In the genomic region with DNA sequence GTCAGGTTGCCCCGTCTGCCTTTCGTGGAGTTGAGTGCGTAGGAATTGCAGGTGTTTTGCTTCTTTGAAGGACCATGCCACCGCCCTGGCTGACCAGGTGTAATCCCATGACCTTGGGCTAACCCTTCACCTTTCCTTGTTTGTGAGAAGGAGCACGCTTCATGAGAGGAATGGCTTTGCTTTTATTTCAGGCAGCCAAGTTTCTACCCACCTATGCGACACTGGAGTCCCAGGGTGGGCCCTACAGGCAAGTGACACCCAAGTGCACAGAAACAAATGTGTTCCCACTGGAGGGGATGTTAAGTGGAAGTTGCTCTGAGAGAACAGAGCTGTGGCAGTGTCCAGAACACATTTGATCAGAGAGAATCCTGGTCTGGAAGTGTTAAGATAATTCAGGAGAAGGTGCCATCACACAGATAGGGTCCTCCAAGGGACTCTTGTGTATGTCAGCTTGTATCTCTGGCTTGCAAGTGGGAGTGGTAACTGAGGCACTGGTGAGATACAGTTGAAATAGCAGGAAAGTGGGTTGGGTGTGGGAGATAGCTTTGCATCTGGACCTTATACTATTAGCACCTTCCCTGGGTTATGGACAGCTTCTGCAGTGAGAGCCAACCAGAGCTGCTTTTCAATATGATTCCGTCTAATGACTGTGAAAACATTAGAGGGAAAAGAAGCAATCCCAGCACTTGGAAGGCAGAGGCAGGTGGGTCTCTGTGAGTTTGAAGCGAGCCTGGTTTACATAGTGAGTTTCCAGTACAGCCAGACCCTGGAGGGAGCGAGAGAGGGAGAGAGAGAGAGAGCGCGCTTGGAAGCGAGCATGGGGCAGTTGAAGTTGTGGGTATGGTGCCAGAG, we compare ENCODE assay signal across 1 mouse cellular context.
TF ChIP-seq lines count a peak whose summit lies in the region.

No protein-coding gene starts in this region.

TF ChIP-seq in CH12.LX, 34 proteins besides CTCF, POLR2A, EP300 and RAD21:
- TF ChIP-seq SIN3A (IDR thresholded peaks at IDR 0.05; ENCODE audit: low read length) (no peak), MAX (IDR thresholded peaks at IDR 0.05; ENCODE audit: low read length) (no peak), JUN (IDR thresholded peaks at IDR 0.05; ENCODE audit: insufficient read depth, low read depth, low read length) (no peak), POLR2AphosphoS2 (IDR thresholded peaks at IDR 0.05; ENCODE audit: low read depth, low read length) (no peak), CHD2 (IDR thresholded peaks at IDR 0.05; ENCODE audit: low read length) (no peak), ZKSCAN1 (IDR thresholded peaks at IDR 0.05; ENCODE audit: borderline replicate concordance, low read depth, low read length) (no peak), ZNF384 (IDR thresholded peaks at IDR 0.05; ENCODE audit: low read depth, low read length) (no peak), ZC3H11A (IDR thresholded peaks at IDR 0.05; ENCODE audit: low read depth, low read length) (no peak), TCF12 (IDR thresholded peaks at IDR 0.05; ENCODE audit: low read depth, low read length) (no peak), JUND (conservative IDR thresholded peaks at IDR 0.05; ENCODE audit: low read depth, low read length) (no peak), MXI1 (IDR thresholded peaks at IDR 0.05; ENCODE audit: low read depth, low read length) (no peak), HCFC1 (IDR thresholded peaks at IDR 0.05; ENCODE audit: low read depth, low read length) (no peak), MEF2A (IDR thresholded peaks at IDR 0.05; ENCODE audit: borderline replicate concordance, low read depth, low read length) (no peak), E2F4 (IDR thresholded peaks at IDR 0.05; ENCODE audit: insufficient replicate concordance, low read depth, low read length) (no peak)
